Mouse (Mus musculus): Measurements from ENCODE around the gene Fbxl7. TPM values are rescaled to one million over a fixed set of nuclear protein-coding genes. Genes with fewer than 3 reads are reported as not detected.
A peak's percentile ranks its signal among the peaks of the same experiment; 100 is the strongest.

Fbxl7 gene
- polyA plus RNA-seq, 2 experiments, result 17.5 to 19.9 TPM

DNA sequence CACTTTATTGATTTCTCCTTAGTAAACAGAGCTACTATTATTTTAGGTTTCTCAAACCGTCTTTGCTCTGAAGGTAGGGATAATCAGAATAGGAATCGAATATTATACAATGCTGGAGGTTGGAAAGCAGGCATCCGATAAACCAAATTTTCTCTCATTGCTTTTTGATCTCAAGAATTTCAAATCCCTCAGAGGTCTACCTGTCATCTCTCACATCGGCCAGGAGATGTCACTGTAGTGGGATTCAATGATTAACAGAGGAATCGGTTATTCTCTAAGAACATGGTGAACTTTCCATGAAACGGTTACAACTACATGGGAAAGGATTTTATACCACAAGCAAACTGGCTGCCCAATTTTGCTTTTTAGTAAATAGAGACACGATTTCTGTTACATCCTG is 255.7 kb downstream of the Fbxl7 start:
- no peak overlapping the region for H3K4me2 ChIP-seq (replicated peaks; ENCODE audit: low read depth, low read length, severe bottlenecking)
- no peaks in the 10 kb centered on the region for H3K4me1 ChIP-seq (ENCODE audit: control insufficient read depth, insufficient read depth, low read length)
- 66% methylated on average over 7 of the region's 7 CpGs for WGBS
- H3K27ac ChIP-seq (replicated peaks; ENCODE audit: low read depth, low read length), result no peak overlapping the region
- DNase-seq (ENCODE audit: low spot score), result peak; percentile 34
- TF ChIP-seq POLR2A (IDR thresholded peaks at IDR 0.05; ENCODE audit: borderline replicate concordance, extremely low read depth, insufficient read depth, insufficient read length), result no peak
- H3K27me3 ChIP-seq (ENCODE audit: control insufficient read depth, insufficient read depth, low read length), result no peaks in the 10 kb centered on the region
- H3K36me3 ChIP-seq (ENCODE audit: control insufficient read depth, insufficient read depth, low read length), result no peaks in the 10 kb centered on the region
- ATAC-seq (ENCODE audit: low FRiP score, low read depth), result no peak
- H3K9ac ChIP-seq (ENCODE audit: low read depth, low read length, severe bottlenecking), result no peak overlapping the region
- no peak overlapping the region for H3K4me3 ChIP-seq (replicated peaks; ENCODE audit: low read length)
- no peaks in the 10 kb centered on the region for H3K9me3 ChIP-seq (ENCODE audit: control insufficient read depth, low read length)

DNA sequence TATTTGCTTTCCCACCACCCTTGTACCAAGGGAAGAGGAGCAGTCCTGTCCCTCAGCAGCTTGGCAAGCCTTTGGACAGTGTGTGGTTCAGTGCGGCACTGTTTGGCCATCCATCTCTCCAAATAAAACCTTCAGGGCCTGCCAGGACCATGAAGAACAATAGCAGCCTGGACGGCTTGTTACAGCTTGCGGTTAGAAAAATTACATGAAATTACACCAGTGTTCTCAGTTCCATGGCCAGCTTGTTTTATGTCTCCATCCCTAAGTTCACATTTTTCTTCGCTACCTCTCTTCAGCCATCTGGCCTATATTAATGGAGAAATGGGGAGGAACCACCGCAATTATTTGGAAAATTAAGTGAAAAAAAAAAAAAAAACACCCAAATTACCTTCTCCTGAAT is 259.8 kb downstream of the Fbxl7 start:
- ATAC-seq (ENCODE audit: low FRiP score, low read depth) (no peak), DNase-seq (ENCODE audit: low spot score) (no peak)
- Histone ChIP-seq H3K4me2 (replicated peaks; ENCODE audit: low read depth, low read length, severe bottlenecking) (no peak overlapping the region), H3K36me3 (ENCODE audit: control insufficient read depth, insufficient read depth, low read length) (no peaks in the 10 kb centered on the region), H3K4me1 (ENCODE audit: control insufficient read depth, insufficient read depth, low read length) (no peaks in the 10 kb centered on the region), H3K27ac (replicated peaks; ENCODE audit: low read depth, low read length) (no peak overlapping the region), H3K9me3 (ENCODE audit: control insufficient read depth, low read length) (no peaks in the 10 kb centered on the region), H3K27me3 (ENCODE audit: control insufficient read depth, insufficient read depth, low read length) (no peaks in the 10 kb centered on the region), H3K4me3 (replicated peaks; ENCODE audit: low read length) (no peak overlapping the region), H3K9ac (ENCODE audit: low read depth, low read length, severe bottlenecking) (no peak overlapping the region)
- no peak for TF ChIP-seq POLR2A (IDR thresholded peaks at IDR 0.05; ENCODE audit: borderline replicate concordance, extremely low read depth, insufficient read depth, insufficient read length)
- 66% methylated on average over 5 of the region's 5 CpGs for WGBS

DNA sequence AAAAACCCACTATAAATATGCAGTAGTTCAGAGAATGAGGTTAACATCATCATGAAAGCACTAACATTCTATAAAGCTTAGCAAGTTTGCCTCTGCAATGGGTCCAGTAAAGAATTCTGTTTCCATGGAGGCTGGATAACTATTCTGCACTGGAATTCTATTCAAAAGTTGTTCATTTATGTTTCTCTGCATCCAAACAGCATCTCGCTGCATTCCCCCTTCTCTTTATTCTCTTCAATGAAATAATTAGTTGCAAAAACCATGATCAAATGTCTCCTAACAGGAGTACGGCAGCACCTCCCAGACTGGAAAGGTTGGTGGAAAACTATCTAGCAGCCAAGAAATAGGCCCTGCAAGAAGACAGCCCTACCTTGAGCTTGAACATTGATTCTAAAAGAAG is 267.2 kb downstream of the Fbxl7 start:
- ATAC-seq (ENCODE audit: low FRiP score, low read depth) (no peak), DNase-seq (ENCODE audit: low spot score) (no peak)
- Histone ChIP-seq H3K27me3 (ENCODE audit: control insufficient read depth, insufficient read depth, low read length) (no peaks in the 10 kb centered on the region), H3K4me3 (replicated peaks; ENCODE audit: low read length) (no peak overlapping the region), H3K36me3 (ENCODE audit: control insufficient read depth, insufficient read depth, low read length) (no peaks in the 10 kb centered on the region), H3K9ac (ENCODE audit: low read depth, low read length, severe bottlenecking) (no peak overlapping the region), H3K4me1 (ENCODE audit: control insufficient read depth, insufficient read depth, low read length) (no peaks in the 10 kb centered on the region), H3K27ac (replicated peaks; ENCODE audit: low read depth, low read length) (no peak overlapping the region), H3K4me2 (replicated peaks; ENCODE audit: low read depth, low read length, severe bottlenecking) (no peak overlapping the region), H3K9me3 (ENCODE audit: control insufficient read depth, low read length) (no peaks in the 10 kb centered on the region)
- no peak for TF ChIP-seq POLR2A (IDR thresholded peaks at IDR 0.05; ENCODE audit: borderline replicate concordance, extremely low read depth, insufficient read depth, insufficient read length)
- 81% methylated on average over 2 of the region's 2 CpGs for WGBS

DNA sequence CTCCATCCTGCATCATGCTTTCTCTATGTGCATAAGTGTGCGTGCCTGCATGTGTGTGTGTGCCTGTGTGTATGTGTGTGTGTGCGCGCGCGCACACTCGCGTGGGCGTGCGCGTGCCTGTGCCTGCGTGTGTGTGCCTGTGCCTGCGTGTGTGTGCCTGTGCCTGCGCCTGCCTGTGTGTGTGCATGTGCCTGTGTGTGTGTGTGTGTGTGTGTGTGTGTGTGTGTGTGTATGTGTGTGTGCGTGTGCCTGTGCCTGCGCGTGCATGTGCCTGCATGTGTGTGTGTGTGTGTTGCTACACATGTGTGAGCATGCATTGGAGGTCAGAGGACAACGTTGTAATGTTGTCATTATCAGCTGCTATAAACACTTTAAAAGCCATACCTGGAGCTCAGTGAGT is 272.1 kb downstream of the Fbxl7 start:
- Histone ChIP-seq H3K4me1 (ENCODE audit: control insufficient read depth, insufficient read depth, low read length) (peaks cover 9% of the 10 kb centered on the region), H3K4me3 (replicated peaks; ENCODE audit: low read length) (no peak overlapping the region), H3K36me3 (ENCODE audit: control insufficient read depth, insufficient read depth, low read length) (no peaks in the 10 kb centered on the region), H3K9me3 (ENCODE audit: control insufficient read depth, low read length) (no peaks in the 10 kb centered on the region), H3K4me2 (replicated peaks; ENCODE audit: low read depth, low read length, severe bottlenecking) (no peak overlapping the region), H3K27ac (replicated peaks; ENCODE audit: low read depth, low read length) (no peak overlapping the region), H3K27me3 (ENCODE audit: control insufficient read depth, insufficient read depth, low read length) (no peaks in the 10 kb centered on the region), H3K9ac (ENCODE audit: low read depth, low read length, severe bottlenecking) (no peak overlapping the region)
- WGBS, result 95% methylated on average over 17 of the region's 17 CpGs
- ATAC-seq (ENCODE audit: low FRiP score, low read depth) (no peak), DNase-seq (ENCODE audit: low spot score) (no peak)
- no peak for TF ChIP-seq POLR2A (IDR thresholded peaks at IDR 0.05; ENCODE audit: borderline replicate concordance, extremely low read depth, insufficient read depth, insufficient read length)

DNA sequence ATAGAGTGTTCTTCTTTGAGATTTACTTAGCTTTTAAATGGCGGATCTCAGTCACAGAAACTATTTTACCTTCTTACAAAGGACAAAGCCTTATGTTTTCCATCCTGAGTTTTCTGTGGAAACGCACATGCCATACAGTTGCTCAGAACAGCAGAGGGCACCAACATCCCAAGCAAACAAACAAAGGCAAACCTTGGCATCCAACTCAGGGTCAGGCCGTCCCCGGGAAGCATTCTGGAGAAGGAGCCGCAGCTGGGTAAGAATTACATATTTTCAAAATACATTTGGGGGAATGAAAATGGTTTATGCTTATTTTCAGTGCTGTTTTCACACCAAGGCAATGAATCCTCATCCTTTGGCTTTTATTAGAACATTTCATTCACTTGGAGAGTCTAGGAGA is 275.1 kb downstream of the Fbxl7 start:
- H3K4me2 ChIP-seq (replicated peaks; ENCODE audit: low read depth, low read length, severe bottlenecking), result no peak overlapping the region
- no peaks in the 10 kb centered on the region for H3K27me3 ChIP-seq (ENCODE audit: control insufficient read depth, insufficient read depth, low read length)
- no peak overlapping the region for H3K4me3 ChIP-seq (replicated peaks; ENCODE audit: low read length)
- H3K9ac ChIP-seq (ENCODE audit: low read depth, low read length, severe bottlenecking), result no peak overlapping the region
- peak; percentile 51 for DNase-seq (ENCODE audit: low spot score)
- TF ChIP-seq POLR2A (IDR thresholded peaks at IDR 0.05; ENCODE audit: borderline replicate concordance, extremely low read depth, insufficient read depth, insufficient read length), result no peak
- peak; percentile 65; the same call in 1 of the 2 replicates for ATAC-seq (ENCODE audit: low FRiP score, low read depth)
- peak overlapping the region; percentile 35; the same call in 1 of the 2 replicates for H3K27ac ChIP-seq (replicated peaks; ENCODE audit: low read depth, low read length)
- H3K9me3 ChIP-seq (ENCODE audit: control insufficient read depth, low read length), result no peaks in the 10 kb centered on the region
- peaks cover 9% of the 10 kb centered on the region for H3K4me1 ChIP-seq (ENCODE audit: control insufficient read depth, insufficient read depth, low read length)
- no peaks in the 10 kb centered on the region for H3K36me3 ChIP-seq (ENCODE audit: control insufficient read depth, insufficient read depth, low read length)
- 37% methylated on average over 5 of the region's 5 CpGs for WGBS

DNA sequence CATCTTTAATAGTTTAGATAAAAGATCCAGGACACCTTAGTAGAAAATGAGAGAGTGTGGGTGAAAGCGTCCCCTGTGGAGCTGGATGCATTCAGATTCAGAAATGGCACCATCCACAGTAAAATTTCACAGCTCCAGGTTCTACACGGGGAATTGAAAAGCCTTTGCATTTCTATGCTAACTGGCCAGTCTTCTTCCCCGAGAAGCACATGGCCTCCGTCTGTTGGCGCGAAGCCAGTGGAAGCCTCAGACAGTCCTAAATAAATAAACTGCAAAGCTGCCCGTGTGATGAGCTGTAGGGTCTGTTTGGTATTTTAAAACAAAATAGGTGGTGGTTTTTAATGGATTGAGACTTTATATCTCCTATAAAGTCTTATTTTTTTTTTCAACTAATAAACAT is 276.2 kb downstream of the Fbxl7 start:
- WGBS, result 42% methylated on average over 7 of the region's 7 CpGs
- ATAC-seq (ENCODE audit: low FRiP score, low read depth), result peak; percentile 63; the same call in 1 of the 2 replicates

More for the DNA sequence above, 276.2 kb downstream of the Fbxl7 start:
- Histone ChIP-seq H3K36me3 (ENCODE audit: control insufficient read depth, insufficient read depth, low read length) (no peaks in the 10 kb centered on the region), H3K4me2 (replicated peaks; ENCODE audit: low read depth, low read length, severe bottlenecking) (no peak overlapping the region), H3K9me3 (ENCODE audit: control insufficient read depth, low read length) (no peaks in the 10 kb centered on the region), H3K4me3 (replicated peaks; ENCODE audit: low read length) (no peak overlapping the region), H3K4me1 (ENCODE audit: control insufficient read depth, insufficient read depth, low read length) (peaks cover 9% of the 10 kb centered on the region), H3K27me3 (ENCODE audit: control insufficient read depth, insufficient read depth, low read length) (no peaks in the 10 kb centered on the region), H3K9ac (ENCODE audit: low read depth, low read length, severe bottlenecking) (no peak overlapping the region), H3K27ac (replicated peaks; ENCODE audit: low read depth, low read length) (no peak overlapping the region)
- TF ChIP-seq POLR2A (IDR thresholded peaks at IDR 0.05; ENCODE audit: borderline replicate concordance, extremely low read depth, insufficient read depth, insufficient read length), result no peak
- peak; percentile 67 for DNase-seq (ENCODE audit: low spot score)
